Mouse (Mus musculus) MEL (cell line): Measurements from ENCODE around the gene Catsperz. TPM values are rescaled to one million over a fixed set of nuclear protein-coding genes. Genes with fewer than 3 reads are reported as not detected.

ENCODE experiments used
- DNase-seq: peaks from one replicate; pipeline ENCODE4 v3.0.0; 2011; ENCODE audit warnings: low read depth, low spot score
- H3K27ac ChIP-seq: 2 replicates; pipeline ENCODE4 v1.5.1; 2012; ENCODE audit warnings: low read depth, mild to moderate bottlenecking, control low read depth, low read length, moderate library complexity; ENCODE audit not compliant: control insufficient read depth
- H3K27me3 ChIP-seq, 2 experiments: fragments of 150-350 bp in 1 of 2; sonication (generic) in 1 of 2; 2 replicates each; pipeline ENCODE4 v1.6.1; 2012; ENCODE audit warnings: low read length in 2 of 2, mild to moderate bottlenecking in 2 of 2, improper control_type of control experiment in 1 of 2, moderate library complexity in 1 of 2; ENCODE audit not compliant: insufficient read depth in 2 of 2, control insufficient read depth in 1 of 2
- H3K36me3 ChIP-seq, 2 experiments: 2 replicates each; pipeline ENCODE4 v1.6.1; 2012 to 2014; ENCODE audit warnings: low read length in 2 of 2, improper control_type of control experiment in 1 of 2, inconsistent platforms in 1 of 2, mild to moderate bottlenecking in 1 of 2; ENCODE audit not compliant: insufficient read depth in 2 of 2, control insufficient read depth in 1 of 2
- H3K4me1 ChIP-seq, 2 experiments: fragments of 150-350 bp in 1 of 2; sonication (generic) in 1 of 2; 2 replicates each; pipeline ENCODE4 v1.6.1; 2012; ENCODE audit warnings: low read length in 2 of 2, improper control_type of control experiment in 1 of 2, mild to moderate bottlenecking in 1 of 2; ENCODE audit not compliant: insufficient read depth in 2 of 2, control insufficient read depth in 1 of 2
- H3K4me3 ChIP-seq, 2 experiments: fragments of 150-350 bp in 1 of 2; sonication (generic) in 1 of 2; 2 replicates each; pipeline ENCODE4 v1.5.1; 2012; ENCODE audit warnings: low read depth in 2 of 2, low read length in 2 of 2, mild to moderate bottlenecking in 2 of 2, moderate library complexity in 2 of 2, control low read depth in 1 of 2, improper control_type of control experiment in 1 of 2; ENCODE audit not compliant: control insufficient read depth in 1 of 2, insufficient read depth in 1 of 2
- H3K79me2 ChIP-seq: 2 replicates; pipeline ENCODE4 v1.6.1; 2012; ENCODE audit warnings: mild to moderate bottlenecking, low read length, moderate library complexity; ENCODE audit not compliant: control insufficient read depth, poor library complexity, insufficient read depth
- H3K9ac ChIP-seq: 2 replicates; pipeline ENCODE4 v1.6.1; 2012; ENCODE audit warnings: low read depth, mild to moderate bottlenecking, control low read depth, low read length, moderate library complexity; ENCODE audit not compliant: control insufficient read depth, poor library complexity, severe bottlenecking
- H3K9me3 ChIP-seq: fragments of 150-350 bp; sonication (generic); replicated peaks from 2 replicates; pipeline ENCODE4 v1.6.1; 2012; ENCODE audit warnings: mild to moderate bottlenecking, low read length, improper control_type of control experiment, moderate library complexity; ENCODE audit not compliant: insufficient read depth
- BHLHE40 ChIP-seq: IDR thresholded peaks from 2 replicates; pipeline ENCODE4 v1.6.1; 2012; ENCODE audit warnings: low read depth, mild to moderate bottlenecking, inconsistent platforms, low read length, improper control_type of control experiment, borderline replicate concordance
- CHD1 ChIP-seq: IDR thresholded peaks from 2 replicates; pipeline ENCODE4 v1.6.1; 2012; ENCODE audit warnings: low read depth, mild to moderate bottlenecking, inconsistent platforms, low read length, improper control_type of control experiment
- CHD2 ChIP-seq: IDR thresholded peaks from 2 replicates; pipeline ENCODE4 v1.6.1; 2011; ENCODE audit warnings: low read length, improper control_type of control experiment
- CTCF ChIP-seq, 3 experiments: IDR thresholded peaks in 2 of 3; conservative IDR thresholded peaks in 1 of 3; 2 replicates each; pipeline ENCODE4 v1.5.1; 2011 to 2012; ENCODE audit warnings: low read length in 3 of 3, low read depth in 2 of 3, mild to moderate bottlenecking in 2 of 3, improper control_type of control experiment in 1 of 3, inconsistent platforms in 1 of 3, mixed read lengths in 1 of 3, moderate library complexity in 1 of 3; ENCODE audit not compliant: control insufficient read depth in 1 of 3, insufficient read depth in 1 of 3, poor library complexity in 1 of 3, severe bottlenecking in 1 of 3
- E2F4 ChIP-seq: IDR thresholded peaks from 2 replicates; pipeline ENCODE4 v1.6.1; 2011; ENCODE audit warnings: low read depth, low read length, improper control_type of control experiment, borderline replicate concordance
- ELF1 ChIP-seq: IDR thresholded peaks from 2 replicates; pipeline ENCODE4 v1.6.1; 2014; ENCODE audit warnings: low read depth, mild to moderate bottlenecking, inconsistent platforms, low read length, improper control_type of control experiment, moderate library complexity
- GABPA ChIP-seq: IDR thresholded peaks from 2 replicates; pipeline ENCODE4 v1.6.1; 2012; ENCODE audit warnings: low read depth, mild to moderate bottlenecking, inconsistent platforms, low read length, improper control_type of control experiment, moderate library complexity
- HCFC1 ChIP-seq: IDR thresholded peaks from 2 replicates; pipeline ENCODE4 v1.6.1; 2012; ENCODE audit warnings: low read depth, mild to moderate bottlenecking, inconsistent platforms, low read length, improper control_type of control experiment, moderate library complexity
- KAT2A ChIP-seq: conservative IDR thresholded peaks from 2 replicates; pipeline ENCODE4 v1.6.1; 2012; ENCODE audit warnings: low read depth, low read length, improper control_type of control experiment, inconsistent platforms
- MAX ChIP-seq: IDR thresholded peaks from 2 replicates; pipeline ENCODE4 v1.6.1; 2011; ENCODE audit warnings: low read length, improper control_type of control experiment
- MAZ ChIP-seq: IDR thresholded peaks from 2 replicates; pipeline ENCODE4 v1.6.1; 2012; ENCODE audit warnings: low read depth, mild to moderate bottlenecking, inconsistent platforms, low read length, improper control_type of control experiment
- MYB ChIP-seq: IDR thresholded peaks from 2 replicates; pipeline ENCODE4 v1.6.1; 2011; ENCODE audit warnings: mild to moderate bottlenecking, low read depth, low read length, improper control_type of control experiment
- POLR2A ChIP-seq, 2 experiments: IDR thresholded peaks; 2 replicates each; pipeline ENCODE4 v1.6.1; 2011 to 2012; ENCODE audit warnings: low read length in 2 of 2, mild to moderate bottlenecking in 2 of 2, control low read depth in 1 of 2, improper control_type of control experiment in 1 of 2, low read depth in 1 of 2, moderate library complexity in 1 of 2; ENCODE audit not compliant: control insufficient read depth in 1 of 2, insufficient read depth in 1 of 2, poor library complexity in 1 of 2
- RCOR1 ChIP-seq: IDR thresholded peaks from 2 replicates; pipeline ENCODE4 v1.6.1; 2012; ENCODE audit warnings: low read depth, mild to moderate bottlenecking, inconsistent platforms, low read length, improper control_type of control experiment
- TBP ChIP-seq: IDR thresholded peaks from 2 replicates; pipeline ENCODE4 v1.8.0; 2011; ENCODE audit warnings: low read depth, low read length, improper control_type of control experiment
- UBTF ChIP-seq: IDR thresholded peaks from 2 replicates; pipeline ENCODE4 v1.6.1; 2012; ENCODE audit warnings: low read depth, mild to moderate bottlenecking, inconsistent platforms, low read length, improper control_type of control experiment, moderate library complexity, borderline replicate concordance; ENCODE audit not compliant: insufficient read depth
- USF1 ChIP-seq: IDR thresholded peaks from 2 replicates; pipeline ENCODE4 v1.6.1; 2014; ENCODE audit warnings: low read depth, mild to moderate bottlenecking, inconsistent platforms, low read length, improper control_type of control experiment, moderate library complexity
- ZC3H11A ChIP-seq: IDR thresholded peaks from 2 replicates; pipeline ENCODE4 v1.6.1; 2012; ENCODE audit warnings: low read depth, mild to moderate bottlenecking, inconsistent platforms, low read length, improper control_type of control experiment
- ZKSCAN1 ChIP-seq: IDR thresholded peaks from 2 replicates; pipeline ENCODE4 v1.6.1; 2012; ENCODE audit warnings: low read depth, mild to moderate bottlenecking, inconsistent platforms, low read length, improper control_type of control experiment, moderate library complexity
- polyA plus RNA-seq, 2 experiments: library from polyadenylated mRNA; stranded (reverse) in 1 of 2; unstranded in 1 of 2; fragments of >175 nt in 1 of 2; fragments of >200 nt in 1 of 2; gene quantifications; 2 replicates each; pipeline versions ENCODE4 v1.2.1 to v1.2.4; 2012; ENCODE audit warnings: low replicate concordance in 2 of 2, low read depth in 1 of 2; ENCODE audit not compliant: insufficient read length in 2 of 2, insufficient read depth in 1 of 2, missing spikeins in 1 of 2
- total RNA-seq: library from RNA; depleted of rRNA; stranded (reverse); fragments of 300-350 nt; gene quantifications from 2 replicates; pipeline ENCODE4 v1.2.3, GENCODE M21; 2012

Catsperz gene
- total and polyA plus RNA-seq, 3 experiments: 0.65 to 2.4 TPM; not detected in 1

DNA sequence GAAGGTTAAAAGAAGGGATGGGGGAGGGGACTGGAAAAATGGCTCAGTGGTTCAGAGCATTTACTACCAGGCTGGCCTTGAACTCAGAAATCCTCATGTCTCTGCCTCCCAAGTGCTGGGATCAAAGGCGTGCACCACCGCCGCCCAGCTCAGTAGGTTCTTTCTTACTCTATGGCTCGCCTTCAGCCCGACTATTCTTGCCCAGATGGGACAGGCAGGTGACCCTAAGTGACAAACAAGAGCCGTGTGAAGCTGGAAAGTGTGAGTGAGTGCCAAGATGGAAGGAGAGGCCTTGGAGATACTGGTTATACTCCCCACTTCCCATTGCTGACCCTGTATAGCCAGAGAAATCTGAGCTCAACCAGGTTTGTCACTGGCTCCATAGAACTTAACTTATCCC lies 18.5 kb upstream of the Catsperz start:
- Histone ChIP-seq H3K4me1 (peaks cover 0 to 10% of the 10 kb centered on the region in 2 experiments; a peak in 2 of 4 replicates), H3K79me2 (peaks cover 8% of the 10 kb centered on the region; the same call in 1 of the 2 replicates), H3K4me3 (no peak overlapping the region), H3K27me3 (no peaks in the 10 kb centered on the region), H3K9ac (no peak overlapping the region), H3K27ac (no peak overlapping the region), H3K36me3 (peaks cover 0 to 2% of the 10 kb centered on the region in 2 experiments; a peak in 1 of 4 replicates), H3K9me3 (no peaks in the 10 kb centered on the region)
- DNase-seq: no peak
- TF ChIP-seq BHLHE40 (no peak), RCOR1 (no peak)

GRCm38 (mm10) chr19:6942764-6943163 lies 17.6 kb upstream of the Catsperz start:
- Histone ChIP-seq H3K4me1 (peaks cover 0 to 10% of the 10 kb centered on the region in 2 experiments; a peak in 2 of 4 replicates), H3K27me3 (no peaks in the 10 kb centered on the region), H3K27ac (peak overlapping the region; percentile 41), H3K79me2 (peaks cover 8% of the 10 kb centered on the region; the same call in 1 of the 2 replicates), H3K4me3 (peak overlapping the region; percentile 62 to 78), H3K9me3 (no peaks in the 10 kb centered on the region), H3K9ac (peak overlapping the region; percentile 75), H3K36me3 (peaks cover 0 to 2% of the 10 kb centered on the region in 2 experiments; a peak in 1 of 4 replicates)
- DNase-seq: no peak
- no peak for TF ChIP-seq HCFC1
- TF ChIP-seq ZC3H11A: no peak
- no peak for TF ChIP-seq CHD1
- TF ChIP-seq ZKSCAN1: no peak
- TF ChIP-seq POLR2A (IDR thresholded peaks at IDR 0.05; ENCODE audit: control insufficient read depth in 1 of 2, insufficient read depth in 1 of 2, low read depth in 1 of 2, low read length in 2 of 2, poor library complexity in 1 of 2): no peak
- no peak for TF ChIP-seq CTCF (IDR thresholded peaks at IDR 0.05 in 2 of 3, conservative IDR thresholded peaks at IDR 0.05 in 1 of 3; ENCODE audit: control insufficient read depth in 1 of 3, insufficient read depth in 1 of 3, low read depth in 2 of 3, low read length in 3 of 3, poor library complexity in 1 of 3, severe bottlenecking in 1 of 3)
- TF ChIP-seq E2F4: no peak
- TF ChIP-seq UBTF: no peak
- no peak for TF ChIP-seq GABPA
- no peak for TF ChIP-seq KAT2A
- TF ChIP-seq TBP: no peak
- no peak for TF ChIP-seq USF1
- TF ChIP-seq MAZ: no peak
- no peak for TF ChIP-seq MAX
- no peak for TF ChIP-seq MYB
- TF ChIP-seq ELF1: no peak
- TF ChIP-seq CHD2: no peak
